Mouse (Mus musculus) midbrain, embryonic 10.5 days (tissue): ENCODE measurements at regions not wholly inside any gene's neighbourhood (a gene's known extent, or its start where the extent isn't known, plus 50 kb on each side); places are given as distances from the start of the nearest gene placed in this dataset.

Experiments used
- DNase-seq: peaks from one replicate; pipeline ENCODE4 v3.0.0-alpha.2; 2017; ENCODE audit warnings: low spot score
- H3K27ac ChIP-seq: fragments of 300-500 bp; sonication (generic); replicated peaks from 2 replicates; pipeline ENCODE4 v1.5.1; 2016; ENCODE audit warnings: mild to moderate bottlenecking
- H3K27me3 ChIP-seq: fragments of 300-500 bp; sonication (generic); 2 replicates; pipeline ENCODE4 v1.6.1; 2016; ENCODE audit warnings: low read depth, mild to moderate bottlenecking; ENCODE audit not compliant: poor library complexity, severe bottlenecking
- H3K36me3 ChIP-seq: fragments of 300-500 bp; sonication (generic); 2 replicates; pipeline ENCODE4 v1.6.1; 2016; ENCODE audit warnings: mild to moderate bottlenecking, moderate library complexity
- H3K4me1 ChIP-seq: fragments of 300-500 bp; sonication (generic); 2 replicates; pipeline ENCODE4 v1.6.1; 2016
- H3K4me3 ChIP-seq: fragments of 300-500 bp; sonication (generic); 2 replicates; pipeline ENCODE4 v1.5.1; 2016; ENCODE audit warnings: mild to moderate bottlenecking, moderate library complexity
- H3K9me3 ChIP-seq: fragments of 300-500 bp; sonication (generic); replicated peaks from 2 replicates; pipeline ENCODE4 v1.6.1; 2016; ENCODE audit warnings: mild to moderate bottlenecking
- WGBS: fragments of 180-500 bp; shearing (Covaris S2); methylation state at CpG from one replicate; pipeline ENCODE4 v1.1.7; 2016; 5-methylcytosine and 5-hydroxymethylcytosine counted together

DNA sequence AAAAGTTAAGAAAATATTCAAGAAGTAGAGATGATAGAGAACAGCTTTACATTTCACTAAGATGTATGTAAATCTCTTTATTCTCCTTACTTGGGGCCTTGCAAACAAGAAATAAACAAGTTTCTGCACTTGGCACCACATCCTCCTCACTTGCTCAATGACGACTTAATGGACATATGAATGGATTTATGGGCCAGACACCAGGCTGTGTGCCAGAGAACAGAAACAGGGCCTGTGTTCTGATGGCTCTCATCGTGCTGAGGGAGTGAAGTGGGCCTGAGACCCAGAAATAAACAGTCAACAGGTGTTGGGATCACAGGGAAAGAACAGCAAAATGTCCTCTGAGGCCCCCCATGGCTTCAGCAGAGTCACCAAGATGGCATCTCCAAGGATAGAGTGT is 201.6 kb downstream of the Plpp3 start:
- Histone ChIP-seq H3K36me3 (no peaks in the 10 kb centered on the region), H3K27me3 (no peaks in the 10 kb centered on the region), H3K4me1 (peaks cover 16% of the 10 kb centered on the region), H3K27ac (no peak overlapping the region), H3K4me3 (no peak overlapping the region), H3K9me3 (no peaks in the 10 kb centered on the region)
- 89% methylated on average over 2 of the region's 2 CpGs for WGBS
- no peak for DNase-seq

GRCm38 (mm10) chr4:105364496-105364895 is 207.3 kb downstream of the Plpp3 start:
- H3K27me3 ChIP-seq = no peaks in the 10 kb centered on the region
- WGBS = 83% methylated on average over 6 of the region's 6 CpGs
- H3K9me3 ChIP-seq = no peaks in the 10 kb centered on the region
- H3K27ac ChIP-seq = no peak overlapping the region
- H3K4me3 ChIP-seq = no peak overlapping the region
- H3K4me1 ChIP-seq = no peaks in the 10 kb centered on the region
- H3K36me3 ChIP-seq = no peaks in the 10 kb centered on the region
- DNase-seq = no peak

DNA sequence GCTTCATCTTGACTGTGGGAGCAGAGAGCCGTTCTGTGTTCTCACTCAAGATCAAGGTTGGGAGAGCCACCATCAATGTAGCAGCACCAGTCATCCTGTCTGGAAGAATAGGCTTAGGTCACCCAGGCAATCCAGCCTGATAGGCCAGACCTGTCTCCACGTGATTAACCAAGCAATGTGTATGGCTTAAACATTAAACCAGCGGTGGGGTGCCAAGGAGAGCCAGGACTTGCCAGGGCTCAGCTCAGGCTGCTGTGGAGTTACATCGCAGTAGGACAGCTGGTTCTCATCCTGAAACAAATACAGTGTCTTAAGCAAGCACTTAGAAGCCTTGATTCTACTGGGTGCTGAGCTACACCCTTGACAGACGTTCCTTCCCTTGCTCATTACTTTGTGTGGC is 207.9 kb downstream of the Plpp3 start:
- Histone ChIP-seq H3K9me3 (no peaks in the 10 kb centered on the region), H3K27ac (no peak overlapping the region), H3K4me3 (no peak overlapping the region), H3K4me1 (no peaks in the 10 kb centered on the region), H3K27me3 (no peaks in the 10 kb centered on the region), H3K36me3 (no peaks in the 10 kb centered on the region)
- DNase-seq = no peak
- WGBS = 82% methylated on average over 5 of the region's 5 CpGs

GRCm38 (mm10) chr4:105376591-105376990 is 219.4 kb downstream of the Plpp3 start:
- 63% methylated on average over 5 of the region's 5 CpGs for WGBS
- peak overlapping the region; percentile 69 for H3K27ac ChIP-seq
- H3K9me3 ChIP-seq = no peaks in the 10 kb centered on the region
- peaks cover 12% of the 10 kb centered on the region for H3K4me1 ChIP-seq
- H3K36me3 ChIP-seq = no peaks in the 10 kb centered on the region
- DNase-seq = peak; percentile 22
- no peaks in the 10 kb centered on the region for H3K27me3 ChIP-seq
- no peak overlapping the region for H3K4me3 ChIP-seq

- Histone ChIP-seq H3K9me3 (no peaks in the 10 kb centered on the region), H3K36me3 (no peaks in the 10 kb centered on the region), H3K27me3 (no peaks in the 10 kb centered on the region), H3K4me1 (peaks cover 12% of the 10 kb centered on the region), H3K27ac (peak overlapping the region; percentile 65; the same call in 1 of the 2 replicates), H3K4me3 (no peak overlapping the region)
- DNase-seq = no peak
- WGBS = 71% methylated on average over 11 of the region's 11 CpGs
Observed at GRCm38 (mm10) chr4:105377469-105378187, 220.5 kb downstream of the Plpp3 start.

DNA sequence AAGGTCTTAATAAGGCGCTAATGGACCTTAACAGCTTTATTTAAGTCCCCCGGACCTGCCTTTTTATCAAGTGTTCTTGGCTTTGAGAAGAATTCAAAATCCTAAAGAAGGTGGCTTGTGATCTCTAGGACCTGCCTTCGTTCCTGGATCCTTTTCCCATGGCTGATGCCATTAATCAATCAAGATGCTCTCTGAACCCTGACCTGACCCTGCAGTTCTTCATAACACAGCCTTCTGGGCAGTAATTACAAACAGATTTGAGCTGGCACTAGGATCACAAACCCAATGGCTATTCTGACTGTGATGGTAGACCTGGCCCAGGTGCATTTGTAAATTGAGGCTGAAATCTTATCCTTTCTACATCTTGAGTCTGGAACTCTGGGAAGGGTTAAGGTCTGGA is 227.7 kb downstream of the Plpp3 start:
- no peaks in the 10 kb centered on the region; the same call in 1 of the 2 replicates for H3K4me1 ChIP-seq
- H3K27me3 ChIP-seq = no peaks in the 10 kb centered on the region
- no peak overlapping the region for H3K27ac ChIP-seq
- WGBS = 76% methylated on average over 3 of the region's 3 CpGs
- DNase-seq = no peak
- no peaks in the 10 kb centered on the region for H3K36me3 ChIP-seq
- H3K9me3 ChIP-seq = no peaks in the 10 kb centered on the region
- no peak overlapping the region for H3K4me3 ChIP-seq

DNA sequence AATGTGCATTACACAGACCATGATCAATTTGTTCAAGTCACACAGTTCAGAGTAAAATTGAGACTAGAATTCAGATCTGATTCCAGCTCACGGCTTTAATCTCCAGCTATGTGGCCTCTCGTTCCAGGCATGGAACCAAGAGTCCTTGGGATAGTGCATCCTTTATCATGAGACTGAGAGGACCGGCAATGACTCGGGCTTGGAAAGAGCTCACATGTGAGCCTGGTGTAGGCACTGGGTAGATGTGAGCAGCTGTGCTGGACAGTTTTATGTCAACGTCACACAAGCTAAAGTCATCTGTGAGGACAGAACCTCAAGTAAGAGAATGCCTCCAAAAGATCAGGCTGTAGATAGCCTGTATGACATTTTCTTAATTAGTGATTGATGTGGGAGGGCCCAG is 228.3 kb downstream of the Plpp3 start:
- Histone ChIP-seq H3K4me3 (no peak overlapping the region), H3K4me1 (peaks cover 5% of the 10 kb centered on the region), H3K36me3 (no peaks in the 10 kb centered on the region), H3K27ac (no peak overlapping the region), H3K27me3 (no peaks in the 10 kb centered on the region), H3K9me3 (no peaks in the 10 kb centered on the region)
- 91% methylated on average over 5 of the region's 5 CpGs for WGBS
- no peak for DNase-seq

- Histone ChIP-seq H3K9me3 (no peaks in the 10 kb centered on the region; the same call in 1 of the 2 replicates), H3K4me3 (no peak overlapping the region), H3K27ac (no peak overlapping the region), H3K27me3 (no peaks in the 10 kb centered on the region), H3K4me1 (peaks cover 6% of the 10 kb centered on the region), H3K36me3 (no peaks in the 10 kb centered on the region)
- peak; percentile 43 for DNase-seq
- WGBS = 29% methylated on average over 5 of the region's 5 CpGs
Observed at GRCm38 (mm10) chr4:105390378-105390777, 233.2 kb downstream of the Plpp3 start.

DNA sequence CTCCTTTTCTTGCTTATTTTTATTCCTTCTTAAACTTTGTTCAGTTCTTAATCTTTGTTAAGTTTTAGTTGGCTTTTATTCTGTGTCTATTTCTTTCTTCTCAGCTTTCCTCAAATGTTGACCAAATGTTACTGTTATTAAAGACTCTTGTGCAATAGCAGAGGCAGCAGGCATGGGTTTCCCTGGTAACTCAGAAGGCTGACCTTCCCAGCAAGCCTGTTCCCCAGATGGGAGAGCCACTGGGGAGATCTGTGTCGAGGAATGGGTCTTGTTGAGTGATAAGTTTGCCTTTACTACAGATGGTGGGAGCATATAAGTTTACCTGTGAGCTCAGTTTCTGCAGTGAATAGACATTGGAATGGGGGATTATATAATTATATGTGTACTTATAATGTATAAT is 237.2 kb downstream of the Plpp3 start:
- H3K27me3 ChIP-seq = no peaks in the 10 kb centered on the region
- no peak for DNase-seq
- no peak overlapping the region for H3K27ac ChIP-seq
- WGBS = 75% methylated on average over 1 of the region's 1 CpGs
- H3K4me1 ChIP-seq = peaks cover 6% of the 10 kb centered on the region
- no peak overlapping the region for H3K4me3 ChIP-seq
- H3K9me3 ChIP-seq = no peaks in the 10 kb centered on the region; the same call in 1 of the 2 replicates
- no peaks in the 10 kb centered on the region for H3K36me3 ChIP-seq

- no peaks in the 10 kb centered on the region for H3K4me1 ChIP-seq
- DNase-seq = no peak
- 90% methylated on average over 2 of the region's 2 CpGs for WGBS
- H3K27me3 ChIP-seq = no peaks in the 10 kb centered on the region
- no peaks in the 10 kb centered on the region; the same call in 1 of the 2 replicates for H3K9me3 ChIP-seq
- H3K27ac ChIP-seq = no peak overlapping the region
- H3K36me3 ChIP-seq = no peaks in the 10 kb centered on the region
- no peak overlapping the region for H3K4me3 ChIP-seq
Observed at GRCm38 (mm10) chr4:105397451-105397850, 240.3 kb downstream of the Plpp3 start.

GRCm38 (mm10) chr4:105402021-105402420 is 244.9 kb downstream of the Plpp3 start:
- WGBS = 80% methylated on average over 3 of the region's 3 CpGs
- Histone ChIP-seq H3K9me3 (no peaks in the 10 kb centered on the region), H3K4me1 (peaks cover 9% of the 10 kb centered on the region; the same call in 1 of the 2 replicates), H3K36me3 (no peaks in the 10 kb centered on the region), H3K27ac (no peak overlapping the region), H3K27me3 (no peaks in the 10 kb centered on the region), H3K4me3 (no peak overlapping the region)
- no peak for DNase-seq

GRCm38 (mm10) chr4:105403169-105403568 is 246.0 kb downstream of the Plpp3 start:
- no peak for DNase-seq
- no peak overlapping the region for H3K27ac ChIP-seq
- WGBS = 66% methylated on average over 3 of the region's 3 CpGs
- H3K9me3 ChIP-seq = no peaks in the 10 kb centered on the region
- no peaks in the 10 kb centered on the region for H3K27me3 ChIP-seq
- H3K36me3 ChIP-seq = no peaks in the 10 kb centered on the region
- peaks cover 10% of the 10 kb centered on the region; the same call in 1 of the 2 replicates for H3K4me1 ChIP-seq
- no peak overlapping the region for H3K4me3 ChIP-seq

DNA sequence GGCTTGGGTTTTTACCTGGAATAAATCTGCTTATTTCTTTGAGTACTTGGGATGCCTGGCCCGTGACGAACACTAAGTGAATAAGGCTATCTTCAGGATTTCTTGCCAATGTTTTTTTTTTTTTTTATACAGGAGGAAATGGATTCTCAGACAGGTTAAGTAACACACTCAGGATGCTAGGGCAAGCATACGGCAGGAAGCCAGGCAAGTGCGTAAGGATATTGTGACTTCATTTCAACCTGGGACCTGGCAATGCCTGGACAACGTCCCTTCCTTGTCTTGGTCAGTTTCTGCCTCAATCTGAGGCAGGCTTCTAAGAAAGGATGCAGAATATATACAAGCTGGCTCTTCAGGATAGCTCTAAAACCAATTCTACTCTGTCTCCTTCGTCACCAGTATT is 246.5 kb downstream of the Plpp3 start:
- H3K27ac ChIP-seq = no peak overlapping the region
- no peaks in the 10 kb centered on the region for H3K27me3 ChIP-seq
- H3K9me3 ChIP-seq = no peaks in the 10 kb centered on the region
- peaks cover 10% of the 10 kb centered on the region; the same call in 1 of the 2 replicates for H3K4me1 ChIP-seq
- no peak for DNase-seq
- H3K4me3 ChIP-seq = no peak overlapping the region
- WGBS = 93% methylated on average over 6 of the region's 6 CpGs
- no peaks in the 10 kb centered on the region for H3K36me3 ChIP-seq
